Mouse (Mus musculus) megakaryocyte-erythroid progenitor cell, adult 5 weeks (primary cell): Measurements from ENCODE around the gene Krt87. TPM values are rescaled to one million over a fixed set of nuclear protein-coding genes. Genes with fewer than 3 reads are reported as not detected.

Experiments
- polyA plus RNA-seq: library from polyadenylated mRNA; stranded (reverse); fragments of >175 nt; gene quantifications from 2 replicates; pipeline ENCODE4 v1.2.3, GENCODE M21; 2012

Krt87 gene
- polyA plus RNA-seq: 0.03 TPM in 1 of 2 replicates, not detected in the other

DNA sequence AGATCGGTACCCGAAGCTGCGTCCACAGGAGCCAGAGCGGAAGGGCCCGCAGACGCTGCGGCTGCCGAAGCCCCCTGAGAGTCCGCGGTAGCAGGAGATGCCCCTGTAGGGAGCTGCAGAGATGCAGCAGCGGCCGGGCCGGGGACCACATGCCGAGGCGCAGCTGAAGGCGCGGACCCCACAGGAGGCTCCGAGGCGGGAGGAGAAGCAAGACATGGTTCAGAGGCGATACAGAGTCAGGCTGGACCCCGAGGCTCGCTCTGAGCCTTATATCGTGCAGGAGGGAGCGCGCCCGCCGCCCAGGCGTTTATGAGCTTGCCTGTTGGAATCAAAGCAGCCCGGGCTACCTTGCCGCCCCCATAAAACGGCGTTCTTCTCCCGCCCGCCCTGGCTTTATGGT lies at the start of gene Krt87:
Gene Krt87, minus strand, starts transcription at position 250 of the 400 bp plus-strand sequence.

DNA sequence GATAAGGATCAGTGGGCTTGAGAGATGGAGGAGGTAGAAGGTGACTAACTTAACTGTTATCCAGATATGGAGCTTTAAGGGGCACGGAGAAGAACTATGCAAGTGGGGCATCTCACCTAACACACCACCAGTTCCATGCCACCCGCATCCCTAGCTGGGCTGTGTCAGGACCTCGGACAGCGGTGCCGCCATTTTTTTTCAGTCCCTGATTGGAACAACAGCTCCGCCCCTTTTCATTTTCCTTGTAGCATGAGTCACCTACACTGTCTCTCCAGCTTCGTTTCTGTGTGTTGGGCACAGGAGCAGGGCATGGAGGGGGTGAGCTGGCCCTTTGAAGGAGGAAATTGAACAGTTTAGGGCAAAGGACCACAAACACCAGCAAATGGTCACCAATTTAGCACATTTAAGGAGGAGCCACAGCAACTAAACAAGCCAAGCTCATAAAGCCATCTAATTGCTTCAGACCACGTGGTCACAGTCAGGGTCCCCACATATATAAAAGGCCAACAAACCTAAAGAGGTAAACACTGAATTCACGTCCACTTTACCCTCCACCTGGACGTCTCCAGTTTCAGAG lies 34.4 kb upstream of the Krt87 start, which contains the start of gene Krt86:
Gene Krt86, plus strand, starts transcription at position 527 of the 577 bp plus-strand sequence.

DNA sequence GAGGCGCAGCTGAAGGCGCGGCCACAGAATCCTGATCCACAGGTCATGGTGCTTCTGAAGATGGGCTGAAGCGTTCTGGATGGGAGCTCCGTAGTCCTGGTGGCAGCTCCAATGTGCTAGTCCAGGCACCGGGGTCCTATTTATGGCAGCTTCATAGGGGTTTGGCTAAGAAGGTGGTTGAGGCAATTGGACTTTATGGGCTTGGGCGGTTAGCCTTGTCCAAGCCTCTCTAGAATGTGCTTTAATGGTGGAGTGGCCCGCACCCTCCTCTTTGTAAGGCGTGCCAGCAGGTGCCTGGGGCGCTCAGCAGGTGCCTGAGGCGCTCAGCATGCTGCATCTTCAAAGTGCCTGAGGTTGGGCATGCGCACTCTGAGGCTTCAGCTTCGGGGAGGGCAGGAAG lies 25.0 kb upstream of the Krt87 start, which contains the start of gene Krt81:
Gene Krt81, minus strand, starts transcription at position 101 of the 400 bp plus-strand sequence.

DNA sequence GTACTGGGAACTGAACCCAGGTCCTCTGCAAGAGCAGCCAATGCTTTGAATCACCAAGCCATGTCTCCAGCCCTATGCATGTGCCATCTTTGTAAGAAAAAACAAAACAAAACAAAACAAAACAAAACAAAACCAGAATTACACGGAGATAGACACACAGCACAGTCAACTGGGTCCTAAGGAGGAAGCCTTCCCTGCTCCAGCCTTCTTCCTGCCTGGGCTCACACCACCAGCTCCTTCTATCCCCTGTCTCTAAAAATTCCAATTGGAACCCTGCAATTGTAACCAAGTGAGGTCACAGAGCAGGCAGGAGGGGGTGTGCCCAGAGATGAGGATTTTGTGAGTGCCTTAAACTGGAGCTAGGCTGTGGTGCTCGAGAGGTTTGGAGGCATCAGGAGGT lies 8.8 kb upstream of the Krt87 start, which contains the start of gene Krt88:
Gene Krt88, plus strand, starts transcription at position 301 of the 400 bp plus-strand sequence.

DNA sequence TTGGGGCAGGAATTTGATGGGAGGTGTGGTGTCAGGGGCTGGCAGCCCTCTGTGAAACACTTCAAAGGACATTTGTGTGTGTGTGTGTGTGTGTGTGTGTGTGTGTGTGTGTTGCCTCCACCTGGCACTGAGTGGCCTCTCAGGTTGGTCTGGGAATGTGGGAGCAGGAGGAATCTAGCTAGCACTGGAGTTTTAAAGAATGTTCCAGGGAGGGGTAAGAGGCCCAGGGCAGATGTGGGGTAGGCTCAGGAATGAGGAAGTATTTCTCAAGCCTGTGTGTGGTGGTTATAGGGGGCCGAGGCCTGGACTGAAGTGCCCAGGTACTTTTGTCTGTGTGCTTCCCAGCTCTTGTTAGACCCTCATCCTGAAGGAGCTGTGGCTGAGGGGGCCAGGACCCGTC lies 27.8 kb downstream of the Krt87 start, which contains the start of gene Krt7:
Gene Krt7, plus strand, starts transcription at position 269 of the 400 bp plus-strand sequence.

Other genes with a start within 250 kb of the Krt87 start
- gene Grasp, start 214.6 kb downstream of the Krt87 start, polyA plus RNA-seq: 24.5 and 33.4 TPM in 2 replicates
- gene Nr4a1, start 184.5 kb downstream of the Krt87 start, polyA plus RNA-seq: 218 and 261 TPM in 2 replicates
- 68.8 and 70.0 TPM in 2 replicates for gene Atg101, start 154.5 kb downstream of the Krt87 start, polyA plus RNA-seq
- 0.05 and 0.25 TPM in 2 replicates for gene 6030408B16Rik, start 145.6 kb downstream of the Krt87 start, polyA plus RNA-seq
- 1.8 and 1.9 TPM in 2 replicates for gene Krt80, start 68.6 kb downstream of the Krt87 start, polyA plus RNA-seq
- 0.37 and 1.1 TPM in 2 replicates for gene Krt7, start 27.8 kb downstream of the Krt87 start, polyA plus RNA-seq
- not detected in 2 replicates for gene Krt88, start 8.9 kb upstream of the Krt87 start, polyA plus RNA-seq
- not detected in 2 replicates for gene Krt81, start 24.9 kb upstream of the Krt87 start, polyA plus RNA-seq
- 0.08 and 0.31 TPM in 2 replicates for gene Krt86, start 34.7 kb upstream of the Krt87 start, polyA plus RNA-seq
- 0.38 and 0.40 TPM in 2 replicates for gene Krt83, start 52.7 kb upstream of the Krt87 start, polyA plus RNA-seq
- gene Gm49425, start 78.5 kb upstream of the Krt87 start, polyA plus RNA-seq: not detected in 2 replicates
- gene Krt84, start 94.0 kb upstream of the Krt87 start, polyA plus RNA-seq: not detected in 2 replicates
- gene Krt82, start 111.9 kb upstream of the Krt87 start, polyA plus RNA-seq: not detected in 2 replicates
- gene Krt90, start 124.1 kb upstream of the Krt87 start, polyA plus RNA-seq: not detected in 2 replicates
- gene Krt75, start 135.1 kb upstream of the Krt87 start, polyA plus RNA-seq: not detected in 2 replicates
- gene Gm5414, start 189.4 kb upstream of the Krt87 start, polyA plus RNA-seq: not detected in 2 replicates
- gene Gm5478, start 208.6 kb upstream of the Krt87 start, polyA plus RNA-seq: not detected in 2 replicates
- gene Krt6b, start 241.5 kb upstream of the Krt87 start, polyA plus RNA-seq: not detected in 2 replicates